Mouse (Mus musculus) embryonic facial prominence, embryonic 14.5 days (tissue): ENCODE measurements at regions not wholly inside any gene's neighbourhood (a gene's known extent, or its start where the extent isn't known, plus 50 kb on each side); places are given as distances from the start of the nearest gene placed in this dataset.
"Not testable (repeated sequence)": the region's sequence is repeated elsewhere in the genome, so short reads cannot be mapped to it uniquely, and the experiment has no call there.

Experiments
- ATAC-seq: fragments of 200-750 bp; cut with Nextera tagmentation; 2 replicates; pipeline ENCODE4 v1.8.0; 2017; ENCODE audit warnings: low read depth, moderate number of reproducible peaks, moderate TSS enrichment
- DNase-seq: peaks from one replicate; pipeline ENCODE4 v3.0.0-alpha.2; 2015; ENCODE audit warnings: low spot score
- H3K27ac ChIP-seq: fragments of 300-500 bp; sonication (generic); replicated peaks from 2 replicates; pipeline ENCODE4 v1.5.1; 2014; ENCODE audit warnings: low read depth, mild to moderate bottlenecking, low read length, moderate library complexity
- H3K27me3 ChIP-seq: fragments of 300-500 bp; sonication (generic); replicated peaks from 2 replicates; pipeline ENCODE4 v1.6.1; 2014; ENCODE audit warnings: low read length; ENCODE audit not compliant: control insufficient read depth, insufficient read depth
- H3K36me3 ChIP-seq: fragments of 300-500 bp; sonication (generic); 2 replicates; pipeline ENCODE4 v1.6.1; 2014; ENCODE audit warnings: low read length, mixed read lengths; ENCODE audit not compliant: control insufficient read depth, insufficient read depth
- H3K4me1 ChIP-seq: fragments of 300-500 bp; sonication (generic); 2 replicates; pipeline ENCODE4 v1.6.1; 2014; ENCODE audit warnings: antibody characterized with exemption, low read length; ENCODE audit not compliant: control insufficient read depth, insufficient read depth
- H3K4me2 ChIP-seq: fragments of 300-500 bp; sonication (generic); 2 replicates; pipeline ENCODE4 v1.6.1; 2014; ENCODE audit warnings: low read depth, mild to moderate bottlenecking, low read length, moderate library complexity, mixed read lengths
- H3K4me3 ChIP-seq: fragments of 300-500 bp; sonication (generic); 2 replicates; pipeline ENCODE4 v1.5.1; 2014; ENCODE audit warnings: low read depth, mild to moderate bottlenecking, low read length
- H3K9ac ChIP-seq: fragments of 300-500 bp; sonication (generic); 2 replicates; pipeline ENCODE4 v1.6.1; 2014; ENCODE audit warnings: low read depth, mild to moderate bottlenecking, low read length, moderate library complexity, mixed read lengths
- H3K9me3 ChIP-seq: fragments of 300-500 bp; sonication (generic); 2 replicates; pipeline ENCODE4 v1.6.1; 2016; ENCODE audit warnings: low read length; ENCODE audit not compliant: control insufficient read depth
- WGBS: fragments of 180-500 bp; shearing (Covaris S2); extraction: QIAGEN DNeasy Blood & Tissue Kit; methylation state at CpG from one replicate; pipeline ENCODE4 v1.1.7; 2014; 5-methylcytosine and 5-hydroxymethylcytosine counted together

- peaks cover 9% of the 10 kb centered on the region; the same call in 1 of the 2 replicates for H3K4me1 ChIP-seq
- H3K4me2 ChIP-seq: no peak overlapping the region
- peak; percentile 77 for DNase-seq
- WGBS: 48% methylated on average over 9 of the region's 9 CpGs
- no peak overlapping the region for H3K9ac ChIP-seq
- ATAC-seq: peak; percentile 53; the same call in 1 of the 2 replicates
- no peaks in the 10 kb centered on the region for H3K9me3 ChIP-seq
- H3K27me3 ChIP-seq: no peaks in the 10 kb centered on the region
- no peak overlapping the region for H3K4me3 ChIP-seq
- no peak overlapping the region for H3K27ac ChIP-seq
- no peaks in the 10 kb centered on the region for H3K36me3 ChIP-seq
These were observed 559.4 kb upstream of the Adamts5 start for GRCm38 (mm10) chr16:86461073-86461472.

GRCm38 (mm10) chr16:86456649-86457048, 555.0 kb upstream of the Adamts5 start:
- H3K9me3 ChIP-seq: no peaks in the 10 kb centered on the region
- H3K36me3 ChIP-seq: no peaks in the 10 kb centered on the region
- H3K4me1 ChIP-seq: peaks cover 5% of the 10 kb centered on the region; the same call in 1 of the 2 replicates
- no peak overlapping the region for H3K4me3 ChIP-seq
- H3K4me2 ChIP-seq: no peak overlapping the region
- H3K27ac ChIP-seq: no peak overlapping the region
- H3K27me3 ChIP-seq: no peaks in the 10 kb centered on the region
- WGBS: 82% methylated on average over 3 of the region's 3 CpGs
- no peak for ATAC-seq
- DNase-seq: no peak
- H3K9ac ChIP-seq: no peak overlapping the region

GRCm38 (mm10) chr16:86454810-86455209, 553.2 kb upstream of the Adamts5 start:
- Histone ChIP-seq H3K36me3 (no peaks in the 10 kb centered on the region), H3K9ac (no peak overlapping the region), H3K27me3 (no peaks in the 10 kb centered on the region), H3K4me3 (no peak overlapping the region), H3K4me2 (no peak overlapping the region), H3K27ac (no peak overlapping the region), H3K9me3 (no peaks in the 10 kb centered on the region), H3K4me1 (no peaks in the 10 kb centered on the region)
- ATAC-seq (no peak), DNase-seq (no peak)
- 53% methylated on average over 3 of the region's 3 CpGs for WGBS

- no peaks in the 10 kb centered on the region for H3K36me3 ChIP-seq
- ATAC-seq (no peak), DNase-seq (peak; percentile 10)
- H3K4me3 ChIP-seq: no peak overlapping the region
- no peaks in the 10 kb centered on the region for H3K9me3 ChIP-seq
- H3K9ac ChIP-seq: no peak overlapping the region
- no peak overlapping the region for H3K27ac ChIP-seq
- H3K27me3 ChIP-seq: no peaks in the 10 kb centered on the region
- no peak overlapping the region for H3K4me2 ChIP-seq
- H3K4me1 ChIP-seq: no peaks in the 10 kb centered on the region
These were observed 552.4 kb upstream of the Adamts5 start for GRCm38 (mm10) chr16:86454031-86454430.

GRCm38 (mm10) chr16:86448478-86449160, 547.0 kb upstream of the Adamts5 start:
- no peak overlapping the region for H3K4me2 ChIP-seq
- H3K27me3 ChIP-seq: no peaks in the 10 kb centered on the region
- ATAC-seq (no peak), DNase-seq (no peak)
- H3K9me3 ChIP-seq: no peaks in the 10 kb centered on the region
- H3K4me1 ChIP-seq: no peaks in the 10 kb centered on the region
- WGBS: 20% methylated on average over 1 of the region's 1 CpGs
- H3K36me3 ChIP-seq: no peaks in the 10 kb centered on the region
- H3K4me3 ChIP-seq: no peak overlapping the region
- no peak overlapping the region for H3K9ac ChIP-seq
- H3K27ac ChIP-seq: no peak overlapping the region

- WGBS: 11% methylated on average over 5 of the region's 5 CpGs
- H3K9me3 ChIP-seq, H3K4me3 ChIP-seq, H3K4me1 ChIP-seq, H3K9ac ChIP-seq, H3K27me3 ChIP-seq, H3K4me2 ChIP-seq, H3K27ac ChIP-seq, H3K36me3 ChIP-seq: not testable (repeated sequence)
- DNase-seq: peak; percentile 82
- ATAC-seq: peak; percentile 47; the same call in 1 of the 2 replicates
These were observed 517.8 kb upstream of the Adamts5 start for GRCm38 (mm10) chr16:86419458-86419857.

GRCm38 (mm10) chr16:86404309-86404708, 502.7 kb upstream of the Adamts5 start:
- H3K36me3 ChIP-seq: no peaks in the 10 kb centered on the region
- H3K4me3 ChIP-seq: no peak overlapping the region
- no peak overlapping the region for H3K9ac ChIP-seq
- DNase-seq: no peak
- 93% methylated on average over 2 of the region's 2 CpGs for WGBS
- H3K4me1 ChIP-seq: no peaks in the 10 kb centered on the region
- no peaks in the 10 kb centered on the region for H3K9me3 ChIP-seq
- no peaks in the 10 kb centered on the region for H3K27me3 ChIP-seq
- no peak overlapping the region for H3K27ac ChIP-seq
- no peak for ATAC-seq
- H3K4me2 ChIP-seq: no peak overlapping the region

- ATAC-seq (no peak), DNase-seq (peak; percentile 31)
- Histone ChIP-seq H3K9me3 (no peaks in the 10 kb centered on the region), H3K27me3 (no peaks in the 10 kb centered on the region), H3K36me3 (no peaks in the 10 kb centered on the region), H3K4me3 (no peak overlapping the region), H3K27ac (no peak overlapping the region), H3K4me2 (no peak overlapping the region), H3K4me1 (no peaks in the 10 kb centered on the region), H3K9ac (no peak overlapping the region)
- WGBS: 50% methylated on average over 1 of the region's 1 CpGs
These were observed 499.8 kb upstream of the Adamts5 start for GRCm38 (mm10) chr16:86401381-86401780.

- ATAC-seq (no peak), DNase-seq (no peak)
- Histone ChIP-seq H3K9ac (no peak overlapping the region), H3K27me3 (no peaks in the 10 kb centered on the region), H3K27ac (no peak overlapping the region), H3K4me3 (no peak overlapping the region), H3K9me3 (no peaks in the 10 kb centered on the region), H3K4me1 (no peaks in the 10 kb centered on the region), H3K4me2 (no peak overlapping the region), H3K36me3 (no peaks in the 10 kb centered on the region)
- 90% methylated on average over 1 of the region's 1 CpGs for WGBS
These were observed 497.7 kb upstream of the Adamts5 start for GRCm38 (mm10) chr16:86399288-86399687.
